9 mouse cellular contexts compared by ENCODE assay signal in the genomic region with DNA sequence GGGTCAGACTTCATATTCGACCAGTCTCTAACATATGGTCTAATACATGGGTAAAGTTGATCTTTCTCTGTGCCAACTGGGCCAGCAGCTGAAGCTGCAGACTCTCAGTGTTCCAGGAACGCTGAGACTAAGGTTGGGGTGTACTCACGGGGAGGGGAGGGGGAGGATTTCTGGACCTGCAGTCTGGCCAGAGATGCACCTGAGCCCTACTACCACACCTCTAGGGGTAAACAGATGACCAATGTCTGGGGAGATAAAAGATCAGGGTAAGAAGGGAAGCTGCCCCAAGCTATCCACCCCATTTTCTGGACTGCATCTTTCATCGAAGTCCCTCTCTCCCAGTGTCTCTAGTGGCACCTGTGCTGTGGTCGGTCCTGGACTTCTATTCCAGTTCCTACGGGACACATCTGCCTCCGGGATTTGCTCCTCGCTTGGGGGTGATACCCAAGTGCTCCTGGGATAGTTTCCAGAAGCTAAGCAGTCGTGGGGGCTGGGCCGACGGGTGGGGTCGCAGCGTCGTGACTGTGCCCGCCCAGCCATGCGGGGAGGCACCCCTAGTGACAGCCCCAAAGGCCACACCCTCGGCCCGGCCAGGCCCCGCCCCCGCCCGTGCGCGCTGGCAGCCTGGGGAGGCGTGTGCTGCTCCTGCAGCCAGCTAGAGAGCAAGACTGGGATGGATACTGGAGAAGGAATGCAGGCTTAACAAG. TPM values are rescaled to one million over a fixed set of nuclear protein-coding genes. Genes with fewer than 3 reads are reported as not detected.
DNase-seq lines count a peak whose midpoint lies in the region; ATAC-seq and TF ChIP-seq lines count a peak whose summit lies in the region.
"Had no signal": no experiment of that assay in that cellular context is flagged by ENCODE, and none has a peak within 500 bp of the region (broad histone marks: within the 10 kb centered on the region; RNA-seq: fewer than 3 reads in every experiment).

A gene (plus strand): TSS at position 650 of the 707 bp plus-strand sequence.

- H3K27me3 ChIP-seq in kidney, postnatal 0 days (ENCODE audit: insufficient read depth, low read length): peaks cover 8% of the 10 kb centered on the region; the same call in 1 of the 2 replicates
- H3K27me3 ChIP-seq in liver, embryonic 11.5 days (replicated peaks; ENCODE audit: control insufficient read depth, insufficient read depth, low read length): peaks cover 11% of the 10 kb centered on the region

- H3K36me3 ChIP-seq in kidney, postnatal 0 days (ENCODE audit: insufficient read depth, low read length): no peaks in the 10 kb centered on the region
- H3K36me3 ChIP-seq in liver, embryonic 11.5 days (ENCODE audit: control insufficient read depth, insufficient read depth, low read length): no peaks in the 10 kb centered on the region

- peaks cover 6% of the 10 kb centered on the region; the same call in 1 of the 2 replicates for H3K4me1 ChIP-seq in kidney, postnatal 0 days (replicated peaks; ENCODE audit: insufficient read depth, low read length)
- H3K4me1 ChIP-seq in liver, embryonic 11.5 days (replicated peaks; ENCODE audit: control insufficient read depth, insufficient read depth, low read length): no peaks in the 10 kb centered on the region

- peak; percentile 65 for DNase-seq in ovary, postnatal 36 days (ENCODE audit: low spot score)
- no peak for DNase-seq in ovary, postnatal 10 days (ENCODE audit: low spot score)
- DNase-seq in embryo, embryonic 11 days: peak; percentile 78
- DNase-seq in heart, adult 8-10 months (ENCODE audit: low spot score): peak; percentile 16
- peak; percentile 34 for DNase-seq in kidney, postnatal 0 days (ENCODE audit: low spot score)
- DNase-seq in liver, embryonic 11.5 days (ENCODE audit: low spot score): peak; percentile 61
- DNase-seq in retina, postnatal 1 day: peak; percentile 83
- no peak for DNase-seq in adipocyte (ENCODE audit: low spot score)

- 4% methylated on average over 24 of the region's 24 CpGs for WGBS in kidney, postnatal 0 days
- WGBS in liver, embryonic 11.5 days: 4% methylated on average over 24 of the region's 24 CpGs

- TF ChIP-seq CTCF in kidney, postnatal 0 days (IDR thresholded peaks at IDR 0.05; ENCODE audit: low read depth): no peak

- peak; percentile 93 for ATAC-seq in kidney, postnatal 0 days (replicated peaks; ENCODE audit: low FRiP score, low read depth)
- peak; percentile 85 for ATAC-seq in liver, embryonic 11.5 days (replicated peaks; ENCODE audit: low FRiP score)

- H3K9me3 ChIP-seq in kidney, postnatal 0 days (replicated peaks; ENCODE audit: low read length): no peaks in the 10 kb centered on the region
- no peaks in the 10 kb centered on the region for H3K9me3 ChIP-seq in liver, embryonic 11.5 days (ENCODE audit: control insufficient read depth, low read length)

- H3K4me3 ChIP-seq in kidney, postnatal 0 days (replicated peaks; ENCODE audit: low read depth, low read length): peak within 1 kb of the TSS; percentile 25
- H3K4me3 ChIP-seq in liver, embryonic 11.5 days (ENCODE audit: low read depth, low read length): peak within 1 kb of the TSS; percentile 32

- H3K4me2 ChIP-seq in kidney, postnatal 0 days (ENCODE audit: low read length): peak within 1 kb of the TSS; percentile 54
- H3K4me2 ChIP-seq in liver, embryonic 11.5 days: peak within 1 kb of the TSS; percentile 66

- H3K27ac ChIP-seq in kidney, postnatal 0 days: no peak within 1 kb of the TSS
- H3K27ac ChIP-seq in liver, embryonic 11.5 days (ENCODE audit: low read depth, low read length): no peak within 1 kb of the TSS

- no peak within 1 kb of the TSS for H3K9ac ChIP-seq in kidney, postnatal 0 days (ENCODE audit: low read depth, low read length)
- no peak within 1 kb of the TSS for H3K9ac ChIP-seq in liver, embryonic 11.5 days (ENCODE audit: low read depth, low read length)

RNA-seq across cellular contexts. Expression of the gene that starts here (rescaled TPM):
- 1 to 10 TPM; 1.2 to 1.7 (median 1.6) TPM for total RNA-seq in heart, adult 8-10 months (2022)
- 0.04 TPM in 1 of 2 replicates, not detected in the other for polyA plus RNA-seq in kidney, postnatal 0 days (2015; fragmentation: Nextera tagmentation; extraction: Ambion mirVana)
- polyA plus RNA-seq in liver, embryonic 11.5 days (2014; fragmentation: Nextera tagmentation; extraction: Ambion mirVana): 0.17 TPM in 1 of 2 replicates, not detected in the other
- polyA plus RNA-seq: spleen, adult 2 months had no signal

Comparison
In these comparisons a context has a peak if more than half of its experiments do, and no peak if none do; other contexts are left out.
1. DNase-seq: peak in ovary, postnatal 36 days (single experiment), embryo, embryonic 11 days (single experiment), heart, adult 8-10 months (single experiment) and retina, postnatal 1 day (single experiment); none in ovary, postnatal 10 days (single experiment) and adipocyte (single experiment).
2. Peak in DNase-seq, ATAC-seq, H3K4me3 ChIP-seq and H3K4me2 ChIP-seq in kidney, postnatal 0 days; RNA of the gene not detected or under 1 TPM.
3. Peak in DNase-seq, ATAC-seq, H3K4me3 ChIP-seq and H3K4me2 ChIP-seq in liver, embryonic 11.5 days; RNA of the gene not detected or under 1 TPM.